Mouse (Mus musculus): ENCODE measurements around the gene Fbxw4. TPM values are rescaled to one million over a fixed set of nuclear protein-coding genes. Genes with fewer than 3 reads are reported as not detected.

The Fbxw4 gene
- polyA plus RNA-seq, 1 experiment from 2014 or later: 3.5 TPM

GRCm38 (mm10) chr19:45618184-45618583 is 41.9 kb downstream of the Fbxw4 start:
- ATAC-seq (replicated peaks; ENCODE audit: insufficient number of reproducible peaks, low FRiP score, low TSS enrichment, low read depth) (no peak), DNase-seq (ENCODE audit: low spot score) (no peak)
- Histone ChIP-seq H3K27me3 (ENCODE audit: control insufficient read depth, insufficient read depth, low read length) (no peaks in the 10 kb centered on the region), H3K9me3 (replicated peaks; ENCODE audit: control insufficient read depth, low read length) (no peaks in the 10 kb centered on the region), H3K4me3 (ENCODE audit: low read depth, low read length) (no peak overlapping the region), H3K36me3 (replicated peaks; ENCODE audit: control insufficient read depth, insufficient read depth, low read depth, low read length) (no peaks in the 10 kb centered on the region), H3K27ac (replicated peaks; ENCODE audit: low read depth, low read length) (no peak overlapping the region), H3K9ac (replicated peaks; ENCODE audit: low read length) (no peak overlapping the region), H3K4me1 (ENCODE audit: control insufficient read depth, insufficient read depth, low read length) (peaks cover 10% of the 10 kb centered on the region), H3K4me2 (ENCODE audit: low read depth, low read length) (no peak overlapping the region)
- 91% methylated on average over 6 of the region's 6 CpGs for WGBS

- Histone ChIP-seq H3K27ac (replicated peaks; ENCODE audit: low read depth, low read length) (no peak overlapping the region), H3K4me3 (ENCODE audit: low read depth, low read length) (no peak overlapping the region), H3K9ac (replicated peaks; ENCODE audit: low read length) (no peak overlapping the region), H3K36me3 (replicated peaks; ENCODE audit: control insufficient read depth, insufficient read depth, low read depth, low read length) (no peaks in the 10 kb centered on the region), H3K27me3 (ENCODE audit: control insufficient read depth, insufficient read depth, low read length) (no peaks in the 10 kb centered on the region), H3K4me1 (ENCODE audit: control insufficient read depth, insufficient read depth, low read length) (peaks cover 10% of the 10 kb centered on the region), H3K9me3 (replicated peaks; ENCODE audit: control insufficient read depth, low read length) (no peaks in the 10 kb centered on the region), H3K4me2 (ENCODE audit: low read depth, low read length) (no peak overlapping the region)
- ATAC-seq (replicated peaks; ENCODE audit: insufficient number of reproducible peaks, low FRiP score, low TSS enrichment, low read depth) (no peak), DNase-seq (ENCODE audit: low spot score) (peak; percentile 6)
- WGBS: 25% methylated on average over 7 of the region's 7 CpGs
Measured at GRCm38 (mm10) chr19:45616735-45617134, 43.4 kb downstream of the Fbxw4 start.

GRCm38 (mm10) chr19:45616214-45616518 is 43.9 kb downstream of the Fbxw4 start:
- ATAC-seq (replicated peaks; ENCODE audit: insufficient number of reproducible peaks, low FRiP score, low TSS enrichment, low read depth) (no peak), DNase-seq (ENCODE audit: low spot score) (peak; percentile 21)
- H3K4me3 ChIP-seq (ENCODE audit: low read depth, low read length): no peak overlapping the region
- no peaks in the 10 kb centered on the region for H3K9me3 ChIP-seq (replicated peaks; ENCODE audit: control insufficient read depth, low read length)
- peaks cover 10% of the 10 kb centered on the region for H3K4me1 ChIP-seq (ENCODE audit: control insufficient read depth, insufficient read depth, low read length)
- WGBS: 58% methylated on average over 4 of the region's 4 CpGs
- H3K27me3 ChIP-seq (ENCODE audit: control insufficient read depth, insufficient read depth, low read length): no peaks in the 10 kb centered on the region
- H3K27ac ChIP-seq (replicated peaks; ENCODE audit: low read depth, low read length): no peak overlapping the region
- H3K9ac ChIP-seq (replicated peaks; ENCODE audit: low read length): 0 out of 2 replicates have a peak overlapping the region, but pooled peaks have one; percentile 22
- H3K36me3 ChIP-seq (replicated peaks; ENCODE audit: control insufficient read depth, insufficient read depth, low read depth, low read length): no peaks in the 10 kb centered on the region
- H3K4me2 ChIP-seq (ENCODE audit: low read depth, low read length): no peak overlapping the region

GRCm38 (mm10) chr19:45615415-45616213 is 44.5 kb downstream of the Fbxw4 start:
- Histone ChIP-seq H3K27me3 (ENCODE audit: control insufficient read depth, insufficient read depth, low read length) (no peaks in the 10 kb centered on the region), H3K4me1 (ENCODE audit: control insufficient read depth, insufficient read depth, low read length) (peaks cover 10% of the 10 kb centered on the region), H3K27ac (replicated peaks; ENCODE audit: low read depth, low read length) (no peak overlapping the region), H3K4me3 (ENCODE audit: low read depth, low read length) (no peak overlapping the region), H3K9ac (replicated peaks; ENCODE audit: low read length) (0 out of 2 replicates have a peak overlapping the region, but pooled peaks have one; percentile 22), H3K36me3 (replicated peaks; ENCODE audit: control insufficient read depth, insufficient read depth, low read depth, low read length) (no peaks in the 10 kb centered on the region), H3K4me2 (ENCODE audit: low read depth, low read length) (no peak overlapping the region), H3K9me3 (replicated peaks; ENCODE audit: control insufficient read depth, low read length) (no peaks in the 10 kb centered on the region)
- DNase-seq (ENCODE audit: low spot score) (no peak), ATAC-seq (replicated peaks; ENCODE audit: insufficient number of reproducible peaks, low FRiP score, low TSS enrichment, low read depth) (peak; percentile 45; the same call in 1 of the 2 replicates)
- 61% methylated on average over 12 of the region's 12 CpGs for WGBS

- Histone ChIP-seq H3K9me3 (replicated peaks; ENCODE audit: control insufficient read depth, low read length) (no peaks in the 10 kb centered on the region), H3K4me3 (ENCODE audit: low read depth, low read length) (no peak overlapping the region), H3K36me3 (replicated peaks; ENCODE audit: control insufficient read depth, insufficient read depth, low read depth, low read length) (no peaks in the 10 kb centered on the region), H3K27me3 (ENCODE audit: control insufficient read depth, insufficient read depth, low read length) (no peaks in the 10 kb centered on the region), H3K9ac (replicated peaks; ENCODE audit: low read length) (no peak overlapping the region), H3K4me1 (ENCODE audit: control insufficient read depth, insufficient read depth, low read length) (peaks cover 10% of the 10 kb centered on the region), H3K4me2 (ENCODE audit: low read depth, low read length) (no peak overlapping the region), H3K27ac (replicated peaks; ENCODE audit: low read depth, low read length) (no peak overlapping the region)
- WGBS: 60% methylated on average over 3 of the region's 3 CpGs
- no peak for DNase-seq (ENCODE audit: low spot score)
- no peak for ATAC-seq (replicated peaks; ENCODE audit: insufficient number of reproducible peaks, low FRiP score, low TSS enrichment, low read depth)
Measured at GRCm38 (mm10) chr19:45614928-45615327, 45.2 kb downstream of the Fbxw4 start.

- Histone ChIP-seq H3K36me3 (replicated peaks; ENCODE audit: control insufficient read depth, insufficient read depth, low read depth, low read length) (no peaks in the 10 kb centered on the region), H3K27me3 (ENCODE audit: control insufficient read depth, insufficient read depth, low read length) (no peaks in the 10 kb centered on the region), H3K4me2 (ENCODE audit: low read depth, low read length) (no peak overlapping the region), H3K4me1 (ENCODE audit: control insufficient read depth, insufficient read depth, low read length) (peaks cover 10% of the 10 kb centered on the region), H3K27ac (replicated peaks; ENCODE audit: low read depth, low read length) (no peak overlapping the region), H3K9me3 (replicated peaks; ENCODE audit: control insufficient read depth, low read length) (no peaks in the 10 kb centered on the region), H3K4me3 (ENCODE audit: low read depth, low read length) (no peak overlapping the region), H3K9ac (replicated peaks; ENCODE audit: low read length) (no peak overlapping the region)
- ATAC-seq (replicated peaks; ENCODE audit: insufficient number of reproducible peaks, low FRiP score, low TSS enrichment, low read depth): no peak
- 82% methylated on average over 8 of the region's 8 CpGs for WGBS
- no peak for DNase-seq (ENCODE audit: low spot score)
Measured at GRCm38 (mm10) chr19:45614375-45614774, 45.7 kb downstream of the Fbxw4 start.

GRCm38 (mm10) chr19:45610823-45611222 is 49.3 kb downstream of the Fbxw4 start:
- Histone ChIP-seq H3K9me3 (replicated peaks; ENCODE audit: control insufficient read depth, low read length) (no peaks in the 10 kb centered on the region), H3K4me2 (ENCODE audit: low read depth, low read length) (no peak overlapping the region), H3K27me3 (ENCODE audit: control insufficient read depth, insufficient read depth, low read length) (no peaks in the 10 kb centered on the region), H3K36me3 (replicated peaks; ENCODE audit: control insufficient read depth, insufficient read depth, low read depth, low read length) (no peaks in the 10 kb centered on the region), H3K27ac (replicated peaks; ENCODE audit: low read depth, low read length) (no peak overlapping the region), H3K9ac (replicated peaks; ENCODE audit: low read length) (no peak overlapping the region), H3K4me3 (ENCODE audit: low read depth, low read length) (no peak overlapping the region), H3K4me1 (ENCODE audit: control insufficient read depth, insufficient read depth, low read length) (peaks cover 4% of the 10 kb centered on the region)
- no peak for DNase-seq (ENCODE audit: low spot score)
- no peak for ATAC-seq (replicated peaks; ENCODE audit: insufficient number of reproducible peaks, low FRiP score, low TSS enrichment, low read depth)
- 80% methylated on average over 5 of the region's 5 CpGs for WGBS

- DNase-seq (ENCODE audit: low spot score) (no peak), ATAC-seq (replicated peaks; ENCODE audit: insufficient number of reproducible peaks, low FRiP score, low TSS enrichment, low read depth) (no peak)
- Histone ChIP-seq H3K4me2 (ENCODE audit: low read depth, low read length) (no peak overlapping the region), H3K27me3 (ENCODE audit: control insufficient read depth, insufficient read depth, low read length) (no peaks in the 10 kb centered on the region), H3K9ac (replicated peaks; ENCODE audit: low read length) (no peak overlapping the region), H3K4me1 (ENCODE audit: control insufficient read depth, insufficient read depth, low read length) (peaks cover 3% of the 10 kb centered on the region; the same call in 1 of the 2 replicates), H3K9me3 (replicated peaks; ENCODE audit: control insufficient read depth, low read length) (no peaks in the 10 kb centered on the region), H3K36me3 (replicated peaks; ENCODE audit: control insufficient read depth, insufficient read depth, low read depth, low read length) (no peaks in the 10 kb centered on the region), H3K27ac (replicated peaks; ENCODE audit: low read depth, low read length) (no peak overlapping the region), H3K4me3 (ENCODE audit: low read depth, low read length) (no peak overlapping the region)
- WGBS: 84% methylated on average over 13 of the region's 13 CpGs
Measured at GRCm38 (mm10) chr19:45608648-45609339, 51.3 kb downstream of the Fbxw4 start.

Measured in embryonic facial prominence, embryonic 11.5 days (tissue).